Mouse (Mus musculus) MEL (cell line): Measurements from ENCODE around the gene Rcn2.

ENCODE experiments used
- CHD2 ChIP-seq: IDR thresholded peaks from 2 replicates; pipeline ENCODE4 v1.6.1; 2011; ENCODE audit warnings: low read length, improper control_type of control experiment
- CTCF ChIP-seq, 3 experiments: IDR thresholded peaks in 2 of 3; conservative IDR thresholded peaks in 1 of 3; 2 replicates each; pipeline ENCODE4 v1.5.1; 2011 to 2012; ENCODE audit warnings: low read length in 3 of 3, low read depth in 2 of 3, mild to moderate bottlenecking in 2 of 3, improper control_type of control experiment in 1 of 3, inconsistent platforms in 1 of 3, mixed read lengths in 1 of 3, moderate library complexity in 1 of 3; ENCODE audit not compliant: control insufficient read depth in 1 of 3, insufficient read depth in 1 of 3, poor library complexity in 1 of 3, severe bottlenecking in 1 of 3
- E2F4 ChIP-seq: IDR thresholded peaks from 2 replicates; pipeline ENCODE4 v1.6.1; 2011; ENCODE audit warnings: low read depth, low read length, improper control_type of control experiment, borderline replicate concordance
- ELF1 ChIP-seq: IDR thresholded peaks from 2 replicates; pipeline ENCODE4 v1.6.1; 2014; ENCODE audit warnings: low read depth, mild to moderate bottlenecking, inconsistent platforms, low read length, improper control_type of control experiment, moderate library complexity
- EP300 ChIP-seq, 2 experiments: IDR thresholded peaks; 2 replicates each; pipeline ENCODE4 v1.6.1; 2011; ENCODE audit warnings: improper control_type of control experiment in 2 of 2, low read length in 2 of 2, low read depth in 1 of 2, mild to moderate bottlenecking in 1 of 2
- GATA1 ChIP-seq: IDR thresholded peaks from 2 replicates; pipeline ENCODE4 v1.6.1; 2011; ENCODE audit warnings: low read depth, low read length, improper control_type of control experiment
- MYB ChIP-seq: IDR thresholded peaks from 2 replicates; pipeline ENCODE4 v1.6.1; 2011; ENCODE audit warnings: mild to moderate bottlenecking, low read depth, low read length, improper control_type of control experiment
- POLR2A ChIP-seq, 2 experiments: IDR thresholded peaks; 2 replicates each; pipeline ENCODE4 v1.6.1; 2011 to 2012; ENCODE audit warnings: low read length in 2 of 2, mild to moderate bottlenecking in 2 of 2, control low read depth in 1 of 2, improper control_type of control experiment in 1 of 2, low read depth in 1 of 2, moderate library complexity in 1 of 2; ENCODE audit not compliant: control insufficient read depth in 1 of 2, insufficient read depth in 1 of 2, poor library complexity in 1 of 2
- TAL1 ChIP-seq: IDR thresholded peaks from 2 replicates; pipeline ENCODE4 v1.6.1; 2012; ENCODE audit warnings: mild to moderate bottlenecking, inconsistent platforms, low read length, moderate library complexity, mixed read lengths
- USF2 ChIP-seq, 2 experiments: IDR thresholded peaks; 2 replicates each; pipeline ENCODE4 v1.6.1; 2011 to 2012; ENCODE audit warnings: improper control_type of control experiment in 2 of 2, low read length in 2 of 2, borderline replicate concordance in 1 of 2, inconsistent platforms in 1 of 2, low read depth in 1 of 2, mild to moderate bottlenecking in 1 of 2; ENCODE audit not compliant: insufficient read depth in 1 of 2
- ZMIZ1 ChIP-seq: IDR thresholded peaks from 2 replicates; pipeline ENCODE4 v1.6.1; 2012; ENCODE audit warnings: low read depth, mild to moderate bottlenecking, inconsistent platforms, low read length, improper control_type of control experiment, moderate library complexity

DNA sequence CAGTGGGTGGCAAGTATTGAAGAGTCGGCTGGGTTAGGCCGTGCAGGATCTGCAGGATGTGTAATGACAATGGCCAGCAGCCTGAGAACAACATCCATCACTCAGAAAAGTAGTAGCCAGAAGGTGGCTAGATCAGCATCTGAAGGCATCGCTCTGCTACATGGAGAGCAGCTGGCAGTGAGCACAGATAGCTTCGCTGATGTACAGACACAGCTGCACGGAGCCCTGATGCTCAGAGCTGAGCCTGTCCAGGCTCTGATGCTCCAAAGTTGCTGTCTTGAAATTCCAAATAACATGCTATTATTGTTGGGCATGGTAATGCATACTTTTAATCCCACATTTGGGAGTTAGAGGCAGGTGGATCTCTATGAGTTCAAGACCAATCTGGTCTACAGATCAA is 44.9 kb downstream of the Rcn2 start:
- TF ChIP-seq CTCF (IDR thresholded peaks at IDR 0.05 in 2 of 3, conservative IDR thresholded peaks at IDR 0.05 in 1 of 3; ENCODE audit: control insufficient read depth in 1 of 3, insufficient read depth in 1 of 3, low read depth in 2 of 3, low read length in 3 of 3, poor library complexity in 1 of 3, severe bottlenecking in 1 of 3), result no peak
- TF ChIP-seq TAL1, result no peak
- TF ChIP-seq GATA1, result no peak
- TF ChIP-seq USF2 (IDR thresholded peaks at IDR 0.05; ENCODE audit: borderline replicate concordance in 1 of 2, insufficient read depth in 1 of 2, low read depth in 1 of 2, low read length in 2 of 2), result no peak
- TF ChIP-seq POLR2A (IDR thresholded peaks at IDR 0.05; ENCODE audit: control insufficient read depth in 1 of 2, insufficient read depth in 1 of 2, low read depth in 1 of 2, low read length in 2 of 2, poor library complexity in 1 of 2), result no peak
- no peak for TF ChIP-seq EP300 (IDR thresholded peaks at IDR 0.05; ENCODE audit: low read depth in 1 of 2, low read length in 2 of 2)
- TF ChIP-seq MYB, result no peak
- no peak for TF ChIP-seq E2F4
- TF ChIP-seq CHD2, result no peak
- TF ChIP-seq ZMIZ1, result no peak
- no peak for TF ChIP-seq ELF1
